Mouse (Mus musculus): Measurements from ENCODE around the gene Gpatch11.

Gpatch11 gene

DNA sequence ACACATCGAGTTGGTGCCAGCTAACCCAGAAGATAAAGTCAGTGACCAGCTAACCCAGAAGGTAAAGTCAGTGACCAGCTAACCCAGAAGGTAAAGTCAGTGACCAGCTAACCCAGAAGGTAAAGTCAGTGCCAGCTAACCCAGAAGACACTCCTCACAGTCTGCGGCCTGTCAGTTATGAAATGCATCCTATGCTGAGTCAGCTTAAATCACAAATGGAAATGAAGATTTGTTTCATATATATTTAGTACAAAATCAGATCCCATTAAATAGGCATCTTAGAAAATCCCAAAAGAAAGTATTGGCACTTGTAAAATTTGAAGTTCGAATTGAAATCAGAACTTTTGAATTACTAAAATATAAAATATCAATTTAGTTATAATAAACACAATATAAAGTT, 25.8 kb upstream of the Gpatch11 start:
- no peaks in the 10 kb centered on the region for H3K27me3 ChIP-seq (ENCODE audit: insufficient read depth, low read length)
- no peaks in the 10 kb centered on the region for H3K9me3 ChIP-seq (ENCODE audit: low read length)
- peaks cover 13% of the 10 kb centered on the region for H3K36me3 ChIP-seq (ENCODE audit: insufficient read depth, low read length)
- H3K4me1 ChIP-seq (replicated peaks; ENCODE audit: low read depth, low read length): no peaks in the 10 kb centered on the region
- no peak for TF ChIP-seq NANOG (IDR thresholded peaks at IDR 0.05; ENCODE audit: borderline replicate concordance, low read length)
- TF ChIP-seq POU5F1 (IDR thresholded peaks at IDR 0.05; ENCODE audit: borderline replicate concordance, low read length): no peak
- no peak for TF ChIP-seq CTCF (conservative IDR thresholded peaks at IDR 0.05; ENCODE audit: low read length)
- no peak overlapping the region for H3K4me3 ChIP-seq (replicated peaks; ENCODE audit: low read length)

DNA sequence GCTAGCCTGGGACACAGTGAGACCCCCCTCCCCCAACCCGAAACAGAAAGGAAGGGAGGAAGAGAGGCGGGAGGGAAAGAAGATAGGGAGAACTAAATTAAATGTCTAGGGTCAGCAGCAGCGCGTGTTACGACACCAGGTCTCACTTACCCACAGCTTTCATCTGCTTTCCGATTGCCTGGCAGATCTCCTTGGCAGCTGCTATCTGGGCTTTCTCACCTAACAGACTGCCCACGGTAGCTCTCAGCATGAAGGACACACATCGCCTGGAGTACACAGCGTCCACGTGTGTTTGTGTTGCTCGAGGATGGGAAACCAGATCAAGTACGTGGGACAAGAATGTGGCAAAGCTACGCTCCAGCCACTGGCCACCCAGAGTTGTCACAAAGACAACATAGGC, 11.0 kb upstream of the Gpatch11 start:
- Histone ChIP-seq H3K4me3 (replicated peaks; ENCODE audit: low read length) (no peak overlapping the region), H3K36me3 (ENCODE audit: insufficient read depth, low read length) (peaks cover 28% of the 10 kb centered on the region), H3K9me3 (ENCODE audit: low read length) (no peaks in the 10 kb centered on the region), H3K27me3 (ENCODE audit: insufficient read depth, low read length) (no peaks in the 10 kb centered on the region), H3K4me1 (replicated peaks; ENCODE audit: low read depth, low read length) (no peaks in the 10 kb centered on the region)
- no peak for TF ChIP-seq CTCF (conservative IDR thresholded peaks at IDR 0.05; ENCODE audit: low read length)
- TF ChIP-seq POU5F1 (IDR thresholded peaks at IDR 0.05; ENCODE audit: borderline replicate concordance, low read length): no peak
- no peak for TF ChIP-seq NANOG (IDR thresholded peaks at IDR 0.05; ENCODE audit: borderline replicate concordance, low read length)

DNA sequence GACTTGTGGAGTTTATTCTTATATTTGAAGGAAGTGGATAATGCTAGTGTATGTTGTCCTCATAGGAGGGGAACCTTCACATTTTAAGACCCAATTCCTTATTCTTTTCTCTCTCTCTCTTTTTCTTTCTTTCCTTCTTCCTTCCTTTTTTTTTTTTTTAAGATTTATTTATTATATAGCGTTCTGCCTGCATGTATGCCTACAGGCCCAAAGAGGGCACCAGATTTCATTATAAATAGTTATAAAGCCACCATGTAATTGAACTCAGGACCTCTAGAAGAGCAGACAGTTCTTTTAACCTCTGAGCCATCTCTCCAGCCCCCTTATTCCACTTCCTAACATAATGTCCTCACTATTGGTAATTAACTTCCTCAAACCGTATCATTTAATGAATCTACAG, 689 bp downstream of the Gpatch11 start:
- TF ChIP-seq POU5F1 (IDR thresholded peaks at IDR 0.05; ENCODE audit: borderline replicate concordance, low read length) (no peak), CTCF (conservative IDR thresholded peaks at IDR 0.05; ENCODE audit: low read length) (no peak), NANOG (IDR thresholded peaks at IDR 0.05; ENCODE audit: borderline replicate concordance, low read length) (no peak)
- H3K9me3 ChIP-seq (ENCODE audit: low read length): no peaks in the 10 kb centered on the region
- H3K4me3 ChIP-seq (replicated peaks; ENCODE audit: low read length): peak overlapping the region; percentile 94
- H3K36me3 ChIP-seq (ENCODE audit: insufficient read depth, low read length): peaks cover 20% of the 10 kb centered on the region
- H3K27me3 ChIP-seq (ENCODE audit: insufficient read depth, low read length): no peaks in the 10 kb centered on the region
- H3K4me1 ChIP-seq (replicated peaks; ENCODE audit: low read depth, low read length): peaks cover 10% of the 10 kb centered on the region

DNA sequence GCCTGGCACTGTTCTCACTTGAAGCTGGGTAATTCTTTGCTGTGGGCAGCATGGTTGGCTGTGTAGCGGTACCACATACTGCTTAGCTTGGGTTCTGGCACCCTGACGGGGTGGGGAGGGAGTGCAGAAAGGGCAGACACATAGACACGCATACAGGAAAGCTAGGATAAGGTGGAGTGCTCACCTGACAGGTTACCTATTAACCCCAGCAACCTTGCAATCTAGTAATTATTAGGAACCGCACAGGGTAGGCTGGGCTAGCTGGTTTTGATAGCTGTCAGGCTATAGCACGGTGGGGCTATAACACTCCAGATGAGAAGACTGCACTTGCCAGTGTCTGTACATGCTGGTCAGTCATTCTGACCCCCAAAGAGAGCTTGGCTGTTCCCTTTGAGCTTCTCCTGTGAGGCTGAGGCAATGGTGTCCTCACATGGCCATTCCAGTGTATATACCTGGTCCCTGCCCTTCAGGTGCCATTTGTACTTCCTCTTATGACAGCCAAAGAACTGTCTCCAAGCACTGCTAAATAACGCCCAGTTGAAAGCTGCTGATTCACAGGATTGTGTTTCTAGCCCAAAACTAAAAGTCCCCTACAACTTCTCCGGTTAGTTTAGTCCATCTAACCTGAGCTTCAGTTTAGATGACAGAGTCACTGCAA, 7.0 kb downstream of the Gpatch11 start:
- Histone ChIP-seq H3K36me3 (ENCODE audit: insufficient read depth, low read length) (peaks cover 74% of the 10 kb centered on the region), H3K9me3 (ENCODE audit: low read length) (no peaks in the 10 kb centered on the region), H3K4me1 (replicated peaks; ENCODE audit: low read depth, low read length) (no peaks in the 10 kb centered on the region), H3K27me3 (ENCODE audit: insufficient read depth, low read length) (no peaks in the 10 kb centered on the region), H3K4me3 (replicated peaks; ENCODE audit: low read length) (no peak overlapping the region)
- TF ChIP-seq NANOG (IDR thresholded peaks at IDR 0.05; ENCODE audit: borderline replicate concordance, low read length): no peak
- TF ChIP-seq POU5F1 (IDR thresholded peaks at IDR 0.05; ENCODE audit: borderline replicate concordance, low read length): no peak
- no peak for TF ChIP-seq CTCF (conservative IDR thresholded peaks at IDR 0.05; ENCODE audit: low read length)

DNA sequence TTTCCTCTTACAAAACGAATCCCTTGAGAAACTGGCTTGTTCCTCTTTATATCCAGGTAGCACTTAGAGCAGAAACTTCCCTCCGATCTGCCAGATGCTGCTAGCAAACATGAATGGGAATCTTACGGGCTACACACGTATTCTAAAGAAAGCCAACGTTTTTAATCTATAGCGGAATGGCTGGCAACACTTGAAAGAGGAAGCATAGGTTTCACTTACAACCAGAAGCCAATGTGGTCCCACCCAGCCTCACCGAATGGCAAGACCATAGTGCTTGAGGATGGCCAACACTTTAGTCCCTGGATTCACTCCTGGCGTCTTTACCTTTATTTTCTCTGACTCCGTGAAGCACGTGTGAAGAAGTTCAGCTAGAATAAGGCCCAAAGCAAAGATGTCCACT, 20.9 kb downstream of the Gpatch11 start:
- no peaks in the 10 kb centered on the region for H3K9me3 ChIP-seq (ENCODE audit: low read length)
- TF ChIP-seq POU5F1 (IDR thresholded peaks at IDR 0.05; ENCODE audit: borderline replicate concordance, low read length) (no peak), CTCF (conservative IDR thresholded peaks at IDR 0.05; ENCODE audit: low read length) (no peak), NANOG (IDR thresholded peaks at IDR 0.05; ENCODE audit: borderline replicate concordance, low read length) (no peak)
- no peaks in the 10 kb centered on the region for H3K4me1 ChIP-seq (replicated peaks; ENCODE audit: low read depth, low read length)
- H3K36me3 ChIP-seq (ENCODE audit: insufficient read depth, low read length): peaks cover 34% of the 10 kb centered on the region
- no peaks in the 10 kb centered on the region for H3K27me3 ChIP-seq (ENCODE audit: insufficient read depth, low read length)
- H3K4me3 ChIP-seq (replicated peaks; ENCODE audit: low read length): no peak overlapping the region

DNA sequence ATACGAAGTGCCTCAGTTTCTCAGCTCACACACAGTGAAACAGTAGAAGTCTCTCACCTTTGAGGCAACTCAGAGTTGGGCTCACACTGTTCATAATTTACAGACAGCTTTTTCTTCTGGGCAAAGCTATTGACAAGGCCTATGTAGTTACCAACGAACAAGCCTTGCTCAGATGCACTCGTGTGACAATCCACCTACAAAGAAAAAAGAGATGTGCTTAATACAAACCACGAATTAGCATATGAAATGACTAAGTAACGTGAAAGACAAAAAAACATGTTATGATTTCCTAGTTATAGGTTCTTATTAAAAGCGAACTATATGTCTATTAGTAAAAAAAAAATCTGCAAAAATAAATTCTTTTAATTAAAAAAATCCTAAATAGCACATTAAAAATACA, 38.5 kb downstream of the Gpatch11 start:
- H3K36me3 ChIP-seq (ENCODE audit: insufficient read depth, low read length): peaks cover 27% of the 10 kb centered on the region
- H3K27me3 ChIP-seq (ENCODE audit: insufficient read depth, low read length): no peaks in the 10 kb centered on the region
- H3K4me1 ChIP-seq (replicated peaks; ENCODE audit: low read depth, low read length): no peaks in the 10 kb centered on the region
- TF ChIP-seq POU5F1 (IDR thresholded peaks at IDR 0.05; ENCODE audit: borderline replicate concordance, low read length): no peak
- no peak for TF ChIP-seq NANOG (IDR thresholded peaks at IDR 0.05; ENCODE audit: borderline replicate concordance, low read length)
- TF ChIP-seq CTCF (conservative IDR thresholded peaks at IDR 0.05; ENCODE audit: low read length): no peak
- H3K9me3 ChIP-seq (ENCODE audit: low read length): no peaks in the 10 kb centered on the region
- H3K4me3 ChIP-seq (replicated peaks; ENCODE audit: low read length): no peak overlapping the region

DNA sequence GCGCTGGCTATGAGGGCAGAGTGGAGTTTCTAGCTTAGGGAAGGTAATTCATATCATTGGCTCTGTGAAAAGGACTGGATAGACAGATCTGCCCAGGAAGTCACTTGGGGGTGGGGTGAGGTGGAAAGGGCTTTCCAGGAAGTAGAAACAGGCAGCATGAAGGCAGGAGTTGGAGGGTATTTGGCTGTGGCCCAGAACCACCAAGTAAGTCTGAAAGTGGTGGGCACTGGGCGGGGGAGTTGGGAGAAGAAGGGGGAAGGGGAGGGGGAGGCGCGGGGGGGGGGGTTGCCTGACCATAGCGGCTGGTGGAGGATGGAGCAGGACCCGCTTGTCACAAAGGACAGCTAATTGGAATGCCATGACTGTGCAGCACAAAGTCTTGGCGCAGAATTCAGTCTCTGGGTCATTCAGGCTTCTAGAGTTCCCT, 46.5 kb downstream of the Gpatch11 start:
- 0 out of 2 replicates have a peak, but pooled peaks cover 3% of the 10 kb centered on the region for H3K9me3 ChIP-seq (ENCODE audit: low read length)
- H3K4me3 ChIP-seq (replicated peaks; ENCODE audit: low read length): peak overlapping the region; percentile 88
- H3K36me3 ChIP-seq (ENCODE audit: insufficient read depth, low read length): peaks cover 11% of the 10 kb centered on the region
- TF ChIP-seq POU5F1 (IDR thresholded peaks at IDR 0.05; ENCODE audit: borderline replicate concordance, low read length) (no peak), CTCF (conservative IDR thresholded peaks at IDR 0.05; ENCODE audit: low read length) (no peak), NANOG (IDR thresholded peaks at IDR 0.05; ENCODE audit: borderline replicate concordance, low read length) (no peak)
- peaks cover 30% of the 10 kb centered on the region for H3K4me1 ChIP-seq (replicated peaks; ENCODE audit: low read depth, low read length)
- no peaks in the 10 kb centered on the region for H3K27me3 ChIP-seq (ENCODE audit: insufficient read depth, low read length)

DNA sequence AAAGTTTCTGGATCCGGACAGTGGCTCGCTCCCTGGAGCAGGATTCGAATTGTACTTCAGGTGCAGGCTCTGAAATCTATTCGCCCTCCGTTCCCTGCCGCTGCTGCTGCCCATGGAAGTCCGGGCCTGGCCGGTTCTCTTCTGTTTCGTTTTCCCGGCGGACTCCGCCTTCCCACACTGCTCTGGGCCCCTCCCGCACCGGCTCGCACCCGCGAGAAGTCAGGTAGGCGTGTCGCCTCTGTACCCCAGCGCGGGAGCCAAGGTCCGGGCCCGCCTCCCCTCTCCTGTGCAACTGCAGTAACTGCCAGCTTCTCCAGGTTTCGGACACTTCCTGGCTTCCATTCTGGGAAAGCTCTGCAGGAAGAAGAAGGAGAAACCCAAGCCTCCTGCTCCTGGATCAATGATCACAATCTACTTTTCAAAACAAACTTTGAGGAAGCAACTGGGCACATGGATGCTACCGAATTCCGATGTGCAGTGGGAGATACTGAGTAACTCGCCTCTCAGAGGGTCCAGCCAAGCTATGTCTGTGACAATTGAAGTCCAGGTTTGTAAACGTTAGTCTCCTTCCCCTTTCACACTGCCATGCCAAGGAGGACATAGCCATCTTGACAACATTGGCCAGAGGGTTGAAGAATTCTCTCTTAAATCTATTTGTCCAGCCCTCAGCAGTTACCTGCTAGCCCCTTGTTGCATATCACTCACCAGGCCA, 47.2 kb downstream of the Gpatch11 start, which contains the start of gene Eif2ak2:
Eif2ak2 (minus strand) TSS at position 173 of the 712 bp plus-strand sequence.
- Histone ChIP-seq H3K9me3 (ENCODE audit: low read length) (0 out of 2 replicates have a peak, but pooled peaks cover 3% of the 10 kb centered on the region), H3K4me3 (replicated peaks; ENCODE audit: low read length) (peak within 1 kb of the TSS; percentile 88), H3K36me3 (ENCODE audit: insufficient read depth, low read length) (peaks cover 11% of the 10 kb centered on the region), H3K27me3 (ENCODE audit: insufficient read depth, low read length) (no peaks in the 10 kb centered on the region), H3K4me1 (replicated peaks; ENCODE audit: low read depth, low read length) (peaks cover 30% of the 10 kb centered on the region)
- TF ChIP-seq POU5F1 (IDR thresholded peaks at IDR 0.05; ENCODE audit: borderline replicate concordance, low read length): no peak
- no peak for TF ChIP-seq NANOG (IDR thresholded peaks at IDR 0.05; ENCODE audit: borderline replicate concordance, low read length)

Measured in E14TG2a.4 (cell line).